Mouse (Mus musculus): Measurements from ENCODE around the gene Spata31d1b. TPM values are rescaled to one million over a fixed set of nuclear protein-coding genes. Genes with fewer than 3 reads are reported as not detected.
"Not testable (repeated sequence)": the region's sequence is repeated elsewhere in the genome, so short reads cannot be mapped to it uniquely, and the experiment has no call there.

The Spata31d1b gene
- polyA plus RNA-seq, 1 experiment = not detected

GRCm38 (mm10) chr13:59719475-59719874, 7.4 kb downstream of the Spata31d1b start:
- H3K27ac ChIP-seq (replicated peaks; ENCODE audit: low read depth, low read length) = no peak overlapping the region
- no peaks in the 10 kb centered on the region; the same call in 1 of the 2 replicates for H3K4me1 ChIP-seq (ENCODE audit: control insufficient read depth, insufficient read depth, insufficient read length, low read length)
- no peak overlapping the region for H3K4me3 ChIP-seq (ENCODE audit: insufficient read depth, low read depth, low read length)

- not testable (repeated sequence) for H3K27ac ChIP-seq (replicated peaks; ENCODE audit: low read depth, low read length)
Observed at GRCm38 (mm10) chr13:59722089-59722488, 10.0 kb downstream of the Spata31d1b start.

GRCm38 (mm10) chr13:59726139-59726867, 14.2 kb downstream of the Spata31d1b start:
- peaks cover 5% of the 10 kb centered on the region for H3K4me1 ChIP-seq (ENCODE audit: control insufficient read depth, insufficient read depth, insufficient read length, low read length)
- H3K27ac ChIP-seq (replicated peaks; ENCODE audit: low read depth, low read length) = no peak overlapping the region
- H3K4me3 ChIP-seq (ENCODE audit: insufficient read depth, low read depth, low read length) = no peak overlapping the region

More at GRCm38 (mm10) chr13:59722089-59722488, 10.0 kb downstream of the Spata31d1b start:
- not testable (repeated sequence) for H3K4me3 ChIP-seq (ENCODE audit: insufficient read depth, low read depth, low read length); H3K4me1 ChIP-seq (ENCODE audit: control insufficient read depth, insufficient read depth, insufficient read length, low read length)

- H3K4me1 ChIP-seq (ENCODE audit: control insufficient read depth, insufficient read depth, insufficient read length, low read length) = peaks cover 5% of the 10 kb centered on the region
- no peak overlapping the region for H3K27ac ChIP-seq (replicated peaks; ENCODE audit: low read depth, low read length)
- no peak overlapping the region for H3K4me3 ChIP-seq (ENCODE audit: insufficient read depth, low read depth, low read length)
Observed at GRCm38 (mm10) chr13:59728378-59729093, 16.5 kb downstream of the Spata31d1b start.

GRCm38 (mm10) chr13:59731652-59732051, 19.6 kb downstream of the Spata31d1b start, which contains the start of gene Spata31d1d:
Gene Spata31d1d (minus strand): TSS chr13:59731752.
- Histone ChIP-seq H3K4me3 (ENCODE audit: insufficient read depth, low read depth, low read length) (no peak within 1 kb of the TSS), H3K27ac (replicated peaks; ENCODE audit: low read depth, low read length) (no peak within 1 kb of the TSS), H3K4me1 (ENCODE audit: control insufficient read depth, insufficient read depth, insufficient read length, low read length) (no peaks in the 10 kb centered on the region)

- Histone ChIP-seq H3K4me3 (ENCODE audit: insufficient read depth, low read depth, low read length) (no peak overlapping the region), H3K27ac (replicated peaks; ENCODE audit: low read depth, low read length) (no peak overlapping the region), H3K4me1 (ENCODE audit: control insufficient read depth, insufficient read depth, insufficient read length, low read length) (no peaks in the 10 kb centered on the region)
Observed at GRCm38 (mm10) chr13:59733936-59734335, 21.9 kb downstream of the Spata31d1b start.

- not testable (repeated sequence) for H3K4me1 ChIP-seq (ENCODE audit: control insufficient read depth, insufficient read depth, insufficient read length, low read length); H3K27ac ChIP-seq (replicated peaks; ENCODE audit: low read depth, low read length); H3K4me3 ChIP-seq (ENCODE audit: insufficient read depth, low read depth, low read length)
Observed at GRCm38 (mm10) chr13:59734347-59734746, 22.3 kb downstream of the Spata31d1b start.

- Histone ChIP-seq H3K27ac (replicated peaks; ENCODE audit: low read depth, low read length) (no peak overlapping the region), H3K4me1 (ENCODE audit: control insufficient read depth, insufficient read depth, insufficient read length, low read length) (no peaks in the 10 kb centered on the region), H3K4me3 (ENCODE audit: insufficient read depth, low read depth, low read length) (no peak overlapping the region)
Observed at GRCm38 (mm10) chr13:59735190-59735589, 23.1 kb downstream of the Spata31d1b start.

GRCm38 (mm10) chr13:59738455-59738854, 26.4 kb downstream of the Spata31d1b start:
- Histone ChIP-seq H3K27ac (replicated peaks; ENCODE audit: low read depth, low read length) (no peak overlapping the region), H3K4me1 (ENCODE audit: control insufficient read depth, insufficient read depth, insufficient read length, low read length) (no peaks in the 10 kb centered on the region), H3K4me3 (ENCODE audit: insufficient read depth, low read depth, low read length) (no peak overlapping the region)

- no peaks in the 10 kb centered on the region for H3K4me1 ChIP-seq (ENCODE audit: control insufficient read depth, insufficient read depth, insufficient read length, low read length)
- no peak overlapping the region for H3K4me3 ChIP-seq (ENCODE audit: insufficient read depth, low read depth, low read length)
- no peak overlapping the region for H3K27ac ChIP-seq (replicated peaks; ENCODE audit: low read depth, low read length)
Observed at GRCm38 (mm10) chr13:59739397-59739796, 27.3 kb downstream of the Spata31d1b start.

GRCm38 (mm10) chr13:59741096-59741495, 29.0 kb downstream of the Spata31d1b start:
- Histone ChIP-seq H3K27ac (replicated peaks; ENCODE audit: low read depth, low read length) (no peak overlapping the region), H3K4me1 (ENCODE audit: control insufficient read depth, insufficient read depth, insufficient read length, low read length) (no peaks in the 10 kb centered on the region), H3K4me3 (ENCODE audit: insufficient read depth, low read depth, low read length) (no peak overlapping the region)

- no peaks in the 10 kb centered on the region for H3K4me1 ChIP-seq (ENCODE audit: control insufficient read depth, insufficient read depth, insufficient read length, low read length)
- H3K4me3 ChIP-seq (ENCODE audit: insufficient read depth, low read depth, low read length) = no peak overlapping the region
- H3K27ac ChIP-seq (replicated peaks; ENCODE audit: low read depth, low read length) = no peak overlapping the region
Observed at GRCm38 (mm10) chr13:59741697-59742096, 29.6 kb downstream of the Spata31d1b start.

- Histone ChIP-seq H3K4me1 (ENCODE audit: control insufficient read depth, insufficient read depth, insufficient read length, low read length) (no peaks in the 10 kb centered on the region), H3K27ac (replicated peaks; ENCODE audit: low read depth, low read length) (no peak overlapping the region), H3K4me3 (ENCODE audit: insufficient read depth, low read depth, low read length) (no peak overlapping the region)
Observed at GRCm38 (mm10) chr13:59745462-59745861, 33.4 kb downstream of the Spata31d1b start.

GRCm38 (mm10) chr13:59746164-59746563, 34.1 kb downstream of the Spata31d1b start:
- H3K4me1 ChIP-seq (ENCODE audit: control insufficient read depth, insufficient read depth, insufficient read length, low read length) = no peaks in the 10 kb centered on the region
- no peak overlapping the region for H3K27ac ChIP-seq (replicated peaks; ENCODE audit: low read depth, low read length)
- no peak overlapping the region for H3K4me3 ChIP-seq (ENCODE audit: insufficient read depth, low read depth, low read length)

- no peak within 1 kb of the TSS for H3K4me3 ChIP-seq (ENCODE audit: insufficient read depth, low read depth, low read length)
- no peaks in the 10 kb centered on the region for H3K4me1 ChIP-seq (ENCODE audit: control insufficient read depth, insufficient read depth, insufficient read length, low read length)
- H3K27ac ChIP-seq (replicated peaks; ENCODE audit: low read depth, low read length) = no peak within 1 kb of the TSS
Observed at GRCm38 (mm10) chr13:59746711-59747110, 34.6 kb downstream of the Spata31d1b start, which contains the start of gene 1700014D04Rik. Gene 1700014D04Rik (minus strand): TSS chr13:59746752.

Data from brown adipose tissue, adult 24 weeks (tissue).